8 mouse cellular contexts compared by ENCODE assay signal in the genomic region with DNA sequence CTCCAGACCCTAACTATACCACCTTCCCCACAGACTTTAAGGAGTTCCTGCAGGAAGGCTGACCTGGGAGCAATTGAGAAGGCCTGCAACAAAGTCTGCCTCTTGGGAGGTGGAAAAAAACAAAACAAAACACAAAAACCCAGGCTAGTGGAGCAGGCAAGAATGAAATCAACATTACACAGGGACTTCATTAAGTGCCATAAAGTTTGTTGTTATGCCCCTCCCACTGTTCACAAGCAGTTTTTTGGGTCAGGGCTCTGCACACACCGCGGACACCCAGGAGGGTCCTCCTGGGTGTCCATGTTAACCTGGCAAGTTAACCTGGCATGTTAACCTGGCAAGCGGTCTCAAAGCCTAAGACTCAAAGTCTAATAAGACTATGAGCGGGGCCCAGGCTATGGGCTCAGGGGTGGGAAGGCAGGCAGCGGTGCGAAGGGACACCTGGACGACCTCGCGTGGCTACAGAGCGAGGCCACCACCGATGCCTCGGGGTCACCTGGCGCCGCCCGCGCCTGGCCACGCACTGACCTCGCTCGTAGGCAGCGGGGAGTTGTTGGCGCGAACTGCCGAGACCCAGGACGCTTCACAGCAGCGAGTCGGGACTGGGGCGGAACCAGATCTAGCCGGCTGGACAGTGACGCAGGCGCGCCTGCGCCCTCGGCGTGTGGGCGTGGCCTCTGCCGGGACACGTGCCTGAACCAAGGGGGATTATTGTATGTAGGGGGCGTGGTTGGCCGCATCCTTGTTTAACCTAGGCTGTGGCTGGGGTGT. TPM values are rescaled to one million over a fixed set of nuclear protein-coding genes. Genes with fewer than 3 reads are reported as not detected.
DNase-seq lines count a peak whose midpoint lies in the region; ATAC-seq lines count a peak whose summit lies in the region.

No protein-coding gene starts in this region.

- intact Hi-C loops in left cerebral cortex, postnatal 4 days (cut with DNase I), result no loop called here

- no peaks in the 10 kb centered on the region for H3K27me3 ChIP-seq in intestine, embryonic 16.5 days (replicated peaks; ENCODE audit: control insufficient read depth, insufficient read depth, low read length)
- no peaks in the 10 kb centered on the region for H3K27me3 ChIP-seq in midbrain, embryonic 11.5 days (ENCODE audit: control insufficient read depth, insufficient read depth, low read length)

- H3K4me1 ChIP-seq in intestine, embryonic 16.5 days (ENCODE audit: control insufficient read depth, insufficient read depth, low read length), result peaks cover 16% of the 10 kb centered on the region
- peaks cover 6% of the 10 kb centered on the region; the same call in 1 of the 2 replicates for H3K4me1 ChIP-seq in midbrain, embryonic 11.5 days (ENCODE audit: control insufficient read depth, insufficient read depth, low read length)

- peak overlapping the region; percentile 92 for H3K4me2 ChIP-seq in intestine, embryonic 16.5 days (ENCODE audit: low read depth, low read length)
- peak overlapping the region; percentile 62 for H3K4me2 ChIP-seq in midbrain, embryonic 11.5 days

- H3K36me3 ChIP-seq in intestine, embryonic 16.5 days (ENCODE audit: control insufficient read depth, insufficient read depth, low read length), result no peaks in the 10 kb centered on the region
- H3K36me3 ChIP-seq in midbrain, embryonic 11.5 days (ENCODE audit: control insufficient read depth, insufficient read depth, low read length), result no peaks in the 10 kb centered on the region

- WGBS in intestine, embryonic 16.5 days, result 1% methylated on average over 39 of the region's 39 CpGs
- 2% methylated on average over 39 of the region's 39 CpGs for WGBS in midbrain, embryonic 11.5 days

- H3K27ac ChIP-seq in intestine, embryonic 16.5 days (ENCODE audit: low read length), result peak overlapping the region; percentile 82
- H3K27ac ChIP-seq in midbrain, embryonic 11.5 days (ENCODE audit: low read depth, low read length), result no peak overlapping the region

- peak; percentile 91 for DNase-seq in layer of hippocampus, adult 11-12 months (ENCODE audit: low spot score)
- no peak for DNase-seq in layer of hippocampus, adult 9-10 months (ENCODE audit: low spot score)
- peak; percentile 93 for DNase-seq in embryo, embryonic 9.5 days (ENCODE audit: extremely low spot score)
- DNase-seq in gastrocnemius, postnatal 4 days (ENCODE audit: low spot score in 2 of 2), result peak; percentile 84 to 91
- peak; percentile 93 for DNase-seq in left cerebral cortex, postnatal 4 days
- DNase-seq in midbrain, embryonic 11.5 days (ENCODE audit: low spot score, missing footprints), result peak; percentile 99
- peak; percentile 89 for DNase-seq in right cerebral cortex, postnatal 4 days

- H3K9me3 ChIP-seq in intestine, embryonic 16.5 days (ENCODE audit: control insufficient read depth, low read length), result no peaks in the 10 kb centered on the region
- no peaks in the 10 kb centered on the region for H3K9me3 ChIP-seq in midbrain, embryonic 11.5 days (ENCODE audit: control insufficient read depth, low read length)

- H3K4me3 ChIP-seq in intestine, embryonic 16.5 days (ENCODE audit: low read length), result peak overlapping the region; percentile 74
- H3K4me3 ChIP-seq in midbrain, embryonic 11.5 days (ENCODE audit: low read depth, low read length), result peak overlapping the region; percentile 53

- H3K9ac ChIP-seq in intestine, embryonic 16.5 days (ENCODE audit: low read depth, low read length), result peak overlapping the region; percentile 97
- peak overlapping the region; percentile 75 for H3K9ac ChIP-seq in midbrain, embryonic 11.5 days (ENCODE audit: low read length)

- peak; percentile 94 for ATAC-seq in intestine, embryonic 16.5 days
- peak; percentile 95 for ATAC-seq in midbrain, embryonic 11.5 days (ENCODE audit: low FRiP score)

RNA-seq across cellular contexts. Expression of a gene that starts 5.7 kb away (rescaled TPM):
- 10 to 100 TPM in 1 of 2 experiments, 1 to 10 TPM in 1; 8.8 to 10.2 TPM for total RNA-seq in gastrocnemius, postnatal 4 days (2021)
- 2.3 and 2.5 TPM in 2 replicates for polyA plus RNA-seq in intestine, embryonic 16.5 days (2015; fragmentation: Nextera tagmentation; extraction: Ambion mirVana)
- total RNA-seq in left cerebral cortex, postnatal 4 days (2021), result 1 to 10 TPM; 2.2 to 2.5 TPM
- 1.5 and 2.7 TPM in 2 replicates for polyA plus RNA-seq in midbrain, embryonic 11.5 days (2014; fragmentation: Nextera tagmentation; extraction: Ambion mirVana)

RNA-seq across cellular contexts. Expression of a gene that starts 19.4 kb away (rescaled TPM):
- total RNA-seq in gastrocnemius, postnatal 4 days (2021), result not detected
- 33.9 and 44.0 TPM in 2 replicates for polyA plus RNA-seq in intestine, embryonic 16.5 days (2015; fragmentation: Nextera tagmentation; extraction: Ambion mirVana)
- not detected for total RNA-seq in left cerebral cortex, postnatal 4 days (2021)
- not detected in 2 replicates for polyA plus RNA-seq in midbrain, embryonic 11.5 days (2014; fragmentation: Nextera tagmentation; extraction: Ambion mirVana)

RNA-seq across cellular contexts. Expression of a gene that starts 20.6 kb away (rescaled TPM):
- total RNA-seq in gastrocnemius, postnatal 4 days (2021), result 10 to 100 TPM; 58.0 to 61.4 TPM
- 183 and 195 TPM in 2 replicates for polyA plus RNA-seq in intestine, embryonic 16.5 days (2015; fragmentation: Nextera tagmentation; extraction: Ambion mirVana)
- 10 to 100 TPM; 87.8 to 89.3 TPM for total RNA-seq in left cerebral cortex, postnatal 4 days (2021)
- 124 and 133 TPM in 2 replicates for polyA plus RNA-seq in midbrain, embryonic 11.5 days (2014; fragmentation: Nextera tagmentation; extraction: Ambion mirVana)

RNA-seq across cellular contexts. Expression of a gene that starts 33.3 kb away (rescaled TPM):
- total RNA-seq in gastrocnemius, postnatal 4 days (2021), result under 1 TPM; 0.80 to 0.88 TPM
- polyA plus RNA-seq in intestine, embryonic 16.5 days (2015; fragmentation: Nextera tagmentation; extraction: Ambion mirVana), result 0.87 and 1.0 TPM in 2 replicates
- not detected for total RNA-seq in left cerebral cortex, postnatal 4 days (2021)
- polyA plus RNA-seq in midbrain, embryonic 11.5 days (2014; fragmentation: Nextera tagmentation; extraction: Ambion mirVana), result 0.12 and 0.29 TPM in 2 replicates

RNA-seq across cellular contexts. Expression of a gene that starts 46.4 kb away (rescaled TPM):
- total RNA-seq in gastrocnemius, postnatal 4 days (2021), result 1 to 10 TPM; 5.4 to 6.9 TPM
- 5.3 and 6.3 TPM in 2 replicates for polyA plus RNA-seq in intestine, embryonic 16.5 days (2015; fragmentation: Nextera tagmentation; extraction: Ambion mirVana)
- 100 to 1,000 TPM; 219 to 247 TPM for total RNA-seq in left cerebral cortex, postnatal 4 days (2021)
- 2.4 TPM in 2 replicates for polyA plus RNA-seq in midbrain, embryonic 11.5 days (2014; fragmentation: Nextera tagmentation; extraction: Ambion mirVana)
